Mouse (Mus musculus) forebrain, embryonic 12.5 days (tissue): ENCODE measurements around the gene Btn2a2. TPM values are rescaled to one million over a fixed set of nuclear protein-coding genes. Genes with fewer than 3 reads are reported as not detected.
A peak's percentile ranks its signal among the peaks of the same experiment; 100 is the strongest.

Experiments
- ATAC-seq: fragments of 200-750 bp; cut with Nextera tagmentation; 2 replicates; pipeline ENCODE4 v1.8.0; 2017; ENCODE audit warnings: moderate TSS enrichment; ENCODE audit not compliant: low FRiP score
- H3K27ac ChIP-seq: fragments of 300-500 bp; sonication (generic); 2 replicates; pipeline ENCODE4 v1.5.1; 2016; ENCODE audit warnings: mild to moderate bottlenecking
- H3K27me3 ChIP-seq: fragments of 300-500 bp; sonication (generic); 2 replicates; pipeline ENCODE4 v1.6.1; 2016; ENCODE audit warnings: mild to moderate bottlenecking
- H3K36me3 ChIP-seq: fragments of 300-500 bp; sonication (generic); replicated peaks from 2 replicates; pipeline ENCODE4 v1.6.1; 2016; ENCODE audit warnings: mild to moderate bottlenecking
- H3K4me1 ChIP-seq: fragments of 300-500 bp; sonication (generic); 2 replicates; pipeline ENCODE4 v1.6.1; 2016
- H3K4me2 ChIP-seq: fragments of 300-500 bp; sonication (generic); 2 replicates; pipeline ENCODE4 v1.6.1; 2016; ENCODE audit warnings: mild to moderate bottlenecking, moderate library complexity
- H3K4me3 ChIP-seq: fragments of 300-500 bp; sonication (generic); replicated peaks from 2 replicates; pipeline ENCODE4 v1.5.1; 2016; ENCODE audit warnings: mild to moderate bottlenecking
- H3K9ac ChIP-seq: fragments of 300-500 bp; sonication (generic); 2 replicates; pipeline ENCODE4 v1.6.1; 2016; ENCODE audit warnings: mild to moderate bottlenecking
- H3K9me3 ChIP-seq: fragments of 300-500 bp; sonication (generic); 2 replicates; pipeline ENCODE4 v1.6.1; 2016
- WGBS: fragments of 180-500 bp; shearing (Covaris S2); methylation state at CpG from one replicate; pipeline ENCODE4 v1.1.7; 2016; 5-methylcytosine and 5-hydroxymethylcytosine counted together
- polyA plus RNA-seq: library from polyadenylated mRNA; unstranded; fragments of >200 nt; fragmentation: Nextera tagmentation; extraction: Ambion mirVana; gene quantifications from 2 replicates; pipeline ENCODE4 v1.2.1, GENCODE M21; 2016

The Btn2a2 gene
- polyA plus RNA-seq, 1 experiment from 2014 or later, result 0.23 TPM

- under 1% methylated on average over 60 of the region's 70 CpGs for WGBS
- H3K9ac ChIP-seq, result peak within 1 kb of the TSS; percentile 77
- no peaks in the 10 kb centered on the region for H3K9me3 ChIP-seq
- peak within 1 kb of the TSS; percentile 98 for H3K27ac ChIP-seq
- H3K36me3 ChIP-seq, result no peaks in the 10 kb centered on the region
- peak; percentile 81 for ATAC-seq
- no peaks in the 10 kb centered on the region for H3K27me3 ChIP-seq
- peak within 1 kb of the TSS; percentile 50 for H3K4me3 ChIP-seq
- peaks cover 32% of the 10 kb centered on the region for H3K4me1 ChIP-seq
- peak within 1 kb of the TSS; percentile 58 for H3K4me2 ChIP-seq
These were observed 42.5 kb upstream of the Btn2a2 start, which contains the start of gene Hist1h4h for GRCm38 (mm10) chr13:23530901-23531875. Hist1h4h (plus strand) TSS chr13:23531050.

- Histone ChIP-seq H3K9ac (peak overlapping the region; percentile 77), H3K4me2 (peak overlapping the region; percentile 58), H3K9me3 (no peaks in the 10 kb centered on the region), H3K27me3 (no peaks in the 10 kb centered on the region), H3K4me3 (peak overlapping the region; percentile 50), H3K27ac (peak overlapping the region; percentile 98), H3K36me3 (no peaks in the 10 kb centered on the region), H3K4me1 (peaks cover 36% of the 10 kb centered on the region)
- whole genome bisulfite sequencing, result under 1% methylated on average over 20 of the region's 20 CpGs
- no peak for ATAC-seq
These were observed 41.7 kb upstream of the Btn2a2 start for GRCm38 (mm10) chr13:23530181-23530900.

GRCm38 (mm10) chr13:23529480-23530165 is 41.0 kb upstream of the Btn2a2 start:
- Histone ChIP-seq H3K36me3 (no peaks in the 10 kb centered on the region), H3K27ac (peak overlapping the region; percentile 98), H3K4me2 (peak overlapping the region; percentile 58), H3K4me1 (peaks cover 34% of the 10 kb centered on the region), H3K9ac (peak overlapping the region; percentile 77), H3K4me3 (peak overlapping the region; percentile 50), H3K27me3 (no peaks in the 10 kb centered on the region), H3K9me3 (no peaks in the 10 kb centered on the region)
- ATAC-seq, result no peak
- WGBS, result 39% methylated on average over 2 of the region's 2 CpGs

- no peaks in the 10 kb centered on the region for H3K9me3 ChIP-seq
- peaks cover 30% of the 10 kb centered on the region for H3K4me1 ChIP-seq
- no peaks in the 10 kb centered on the region for H3K27me3 ChIP-seq
- no peak for ATAC-seq
- WGBS, result 90% methylated on average over 5 of the region's 5 CpGs
- no peak overlapping the region for H3K4me3 ChIP-seq
- no peak overlapping the region for H3K27ac ChIP-seq
- peak overlapping the region; percentile 19; the same call in 1 of the 2 replicates for H3K4me2 ChIP-seq
- H3K36me3 ChIP-seq, result no peaks in the 10 kb centered on the region
- H3K9ac ChIP-seq, result no peak overlapping the region
These were observed 40.3 kb upstream of the Btn2a2 start for GRCm38 (mm10) chr13:23529005-23529404.

GRCm38 (mm10) chr13:23526312-23526711 is 37.7 kb upstream of the Btn2a2 start:
- no peaks in the 10 kb centered on the region for H3K9me3 ChIP-seq
- peak overlapping the region; percentile 54 for H3K9ac ChIP-seq
- H3K27ac ChIP-seq, result peak overlapping the region; percentile 65; the same call in 1 of the 2 replicates
- H3K4me2 ChIP-seq, result peak overlapping the region; percentile 51
- ATAC-seq, result peak; percentile 67
- H3K4me3 ChIP-seq, result peak overlapping the region; percentile 40
- H3K4me1 ChIP-seq, result peaks cover 19% of the 10 kb centered on the region
- H3K36me3 ChIP-seq, result no peaks in the 10 kb centered on the region
- WGBS, result under 1% methylated on average over 17 of the region's 17 CpGs
- no peaks in the 10 kb centered on the region for H3K27me3 ChIP-seq

- no peaks in the 10 kb centered on the region for H3K36me3 ChIP-seq
- no peak for ATAC-seq
- H3K9ac ChIP-seq, result no peak overlapping the region
- H3K4me3 ChIP-seq, result peak overlapping the region; percentile 40
- peak overlapping the region; percentile 51 for H3K4me2 ChIP-seq
- no peak overlapping the region for H3K27ac ChIP-seq
- H3K4me1 ChIP-seq, result peaks cover 19% of the 10 kb centered on the region
- no peaks in the 10 kb centered on the region for H3K9me3 ChIP-seq
- WGBS, result 2% methylated on average over 10 of the region's 10 CpGs
- no peaks in the 10 kb centered on the region for H3K27me3 ChIP-seq
These were observed 37.2 kb upstream of the Btn2a2 start for GRCm38 (mm10) chr13:23525901-23526300.

GRCm38 (mm10) chr13:23524654-23525053 is 36.0 kb upstream of the Btn2a2 start:
- H3K4me3 ChIP-seq, result no peak overlapping the region
- no peak overlapping the region for H3K27ac ChIP-seq
- no peaks in the 10 kb centered on the region for H3K27me3 ChIP-seq
- 7% methylated on average over 5 of the region's 5 CpGs for WGBS
- no peak overlapping the region for H3K9ac ChIP-seq
- H3K36me3 ChIP-seq, result no peaks in the 10 kb centered on the region
- H3K4me2 ChIP-seq, result no peak overlapping the region
- H3K4me1 ChIP-seq, result peaks cover 19% of the 10 kb centered on the region
- H3K9me3 ChIP-seq, result no peaks in the 10 kb centered on the region
- no peak for ATAC-seq

- no peak overlapping the region for H3K27ac ChIP-seq
- no peaks in the 10 kb centered on the region for H3K27me3 ChIP-seq
- H3K9ac ChIP-seq, result no peak overlapping the region
- 45% methylated on average over 5 of the region's 5 CpGs for WGBS
- no peak overlapping the region for H3K4me2 ChIP-seq
- no peak overlapping the region for H3K4me3 ChIP-seq
- no peaks in the 10 kb centered on the region for H3K9me3 ChIP-seq
- no peak for ATAC-seq
- no peaks in the 10 kb centered on the region for H3K36me3 ChIP-seq
- peaks cover 17% of the 10 kb centered on the region for H3K4me1 ChIP-seq
These were observed 35.3 kb upstream of the Btn2a2 start for GRCm38 (mm10) chr13:23523976-23524375.

GRCm38 (mm10) chr13:23521703-23522102 is 33.0 kb upstream of the Btn2a2 start:
- no peak overlapping the region for H3K4me3 ChIP-seq
- H3K27me3 ChIP-seq, result no peaks in the 10 kb centered on the region
- no peak overlapping the region for H3K27ac ChIP-seq
- ATAC-seq, result no peak
- H3K9me3 ChIP-seq, result no peaks in the 10 kb centered on the region
- peaks cover 7% of the 10 kb centered on the region; the same call in 1 of the 2 replicates for H3K4me1 ChIP-seq
- H3K4me2 ChIP-seq, result peak overlapping the region; percentile 25; the same call in 1 of the 2 replicates
- 2% methylated on average over 14 of the region's 14 CpGs for WGBS
- no peaks in the 10 kb centered on the region for H3K36me3 ChIP-seq
- H3K9ac ChIP-seq, result no peak overlapping the region

GRCm38 (mm10) chr13:23519416-23519815 is 30.8 kb upstream of the Btn2a2 start:
- Histone ChIP-seq H3K36me3 (no peaks in the 10 kb centered on the region), H3K27ac (no peak overlapping the region), H3K9me3 (no peaks in the 10 kb centered on the region), H3K27me3 (no peaks in the 10 kb centered on the region), H3K4me3 (peak overlapping the region; percentile 38), H3K4me2 (peak overlapping the region; percentile 55), H3K9ac (no peak overlapping the region), H3K4me1 (peaks cover 4% of the 10 kb centered on the region; the same call in 1 of the 2 replicates)
- peak; percentile 36; the same call in 1 of the 2 replicates for ATAC-seq
- WGBS, result under 1% methylated on average over 10 of the region's 10 CpGs

- H3K27ac ChIP-seq, result no peak overlapping the region
These were observed 30.2 kb upstream of the Btn2a2 start for GRCm38 (mm10) chr13:23518885-23519284.

GRCm38 (mm10) chr13:23518295-23518603 is 29.6 kb upstream of the Btn2a2 start:
- H3K9ac ChIP-seq, result no peak overlapping the region
- ATAC-seq, result no peak

More at GRCm38 (mm10) chr13:23518885-23519284, 30.2 kb upstream of the Btn2a2 start:
- Histone ChIP-seq H3K9ac (no peak overlapping the region), H3K4me2 (peak overlapping the region; percentile 55), H3K27me3 (no peaks in the 10 kb centered on the region), H3K4me3 (peak overlapping the region; percentile 38), H3K9me3 (no peaks in the 10 kb centered on the region), H3K36me3 (no peaks in the 10 kb centered on the region), H3K4me1 (peaks cover 4% of the 10 kb centered on the region; the same call in 1 of the 2 replicates)
- 0% methylated on average over 6 of the region's 6 CpGs for WGBS
- ATAC-seq, result peak; percentile 21; the same call in 1 of the 2 replicates

More at GRCm38 (mm10) chr13:23518295-23518603, 29.6 kb upstream of the Btn2a2 start:
- no peaks in the 10 kb centered on the region for H3K27me3 ChIP-seq
- H3K9me3 ChIP-seq, result no peaks in the 10 kb centered on the region
- no peak overlapping the region for H3K27ac ChIP-seq
- 1% methylated on average over 6 of the region's 6 CpGs for WGBS
- H3K4me2 ChIP-seq, result peak overlapping the region; percentile 55
- peak overlapping the region; percentile 40 for H3K4me3 ChIP-seq
- peaks cover 4% of the 10 kb centered on the region; the same call in 1 of the 2 replicates for H3K4me1 ChIP-seq
- no peaks in the 10 kb centered on the region for H3K36me3 ChIP-seq
